Mouse (Mus musculus) subcutaneous adipose tissue, adult 2 months (tissue): ENCODE measurements around the gene Sh3gl3. TPM values are rescaled to one million over a fixed set of nuclear protein-coding genes. Genes with fewer than 3 reads are reported as not detected.

Experiments
- polyA plus RNA-seq: library from polyadenylated mRNA; depleted of rRNA; stranded (reverse); fragments of >200 nt; gene quantifications from 2 replicates; pipeline ENCODE4 v1.2.3, GENCODE M21; 2012; ENCODE audit warnings: low replicate concordance; rRNA removed

Gene Sh3gl3
- 0.34 and 3.1 TPM in 2 replicates for polyA plus RNA-seq

GRCm38 (mm10) chr7:82173540-82173939 is at the start of gene Sh3gl3:
Sh3gl3 (plus strand) TSS chr7:82173840.

GRCm38 (mm10) chr7:82335211-82336121 is 161.8 kb downstream of the Sh3gl3 start, which contains the start of gene Adamtsl3:
Adamtsl3 (plus strand) TSS chr7:82335694.

Other genes with a start within 250 kb of the Sh3gl3 start
- 1.5 and 7.0 TPM in 2 replicates for gene Hdgfl3, start 239.4 kb upstream of the Sh3gl3 start, polyA plus RNA-seq
- gene Bnc1, start 181.5 kb upstream of the Sh3gl3 start, polyA plus RNA-seq: 0.99 and 4.2 TPM in 2 replicates
- gene Adamtsl3, start 161.9 kb downstream of the Sh3gl3 start, polyA plus RNA-seq: 2.5 and 4.8 TPM in 2 replicates